Mouse (Mus musculus): ENCODE measurements around the gene Dnah7a. TPM values are rescaled to one million over a fixed set of nuclear protein-coding genes. Genes with fewer than 3 reads are reported as not detected.
A peak's percentile ranks its signal among the peaks of the same experiment; 100 is the strongest.
"Not testable (repeated sequence)": the region's sequence is repeated elsewhere in the genome, so short reads cannot be mapped to it uniquely, and the experiment has no call there.

The Dnah7a gene
- total RNA-seq (2014; fragmentation: Nextera tagmentation), result not detected in 2 replicates
- total RNA-seq (2017), result 0.08 TPM in 1 of 2 replicates, not detected in the other

DNA sequence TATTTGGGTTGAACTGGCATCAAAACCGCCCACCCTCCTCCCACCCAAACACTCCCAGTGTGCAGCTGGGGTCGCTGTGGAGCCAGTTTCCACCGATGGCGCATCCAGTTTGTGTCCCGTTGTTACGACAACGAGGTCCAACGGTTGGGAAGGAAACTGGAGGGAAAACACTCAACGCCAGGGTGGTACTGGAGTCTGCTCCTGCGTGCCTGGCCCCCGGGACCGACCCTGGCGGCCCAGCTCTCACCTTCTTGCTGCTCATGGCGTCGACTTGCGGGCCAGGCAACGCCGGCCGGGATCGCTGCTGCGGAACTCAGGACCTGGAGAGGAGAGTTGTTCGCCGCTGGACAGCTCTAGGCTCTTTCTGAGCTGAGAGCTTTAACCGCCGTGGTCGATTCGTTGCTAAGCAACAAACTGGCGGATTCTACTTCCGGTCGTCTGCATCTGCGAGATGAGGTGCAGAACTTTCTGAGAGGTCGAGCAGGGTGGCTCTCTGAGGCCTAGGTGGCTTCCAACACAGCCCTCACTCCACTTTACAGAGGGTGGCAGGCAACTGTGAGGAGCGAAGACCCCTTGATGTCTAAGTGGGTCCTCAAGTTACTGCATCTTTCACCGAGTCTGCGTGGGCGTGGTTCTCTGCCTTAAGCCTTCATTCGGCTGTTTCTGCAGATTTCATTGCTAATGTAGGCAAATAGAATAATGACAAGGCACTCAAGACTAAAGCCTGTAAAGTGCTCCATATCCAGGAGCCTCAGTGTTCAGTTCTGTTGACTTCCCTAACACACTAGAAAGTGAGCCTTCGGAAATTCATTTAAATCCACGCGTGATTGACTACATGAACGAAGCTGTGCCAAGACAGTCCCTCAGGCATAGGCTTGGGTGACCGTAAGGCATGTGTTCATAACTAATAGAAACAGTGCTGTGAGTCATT, at the start of gene Dnah7a:
Gene Dnah7a, minus strand, starts transcription at position 354 of the 931 bp plus-strand sequence.
- ATAC-seq (replicated peaks; ENCODE audit: low FRiP score, low TSS enrichment, poor library complexity, severe bottlenecking), result peak; percentile 55

DNA sequence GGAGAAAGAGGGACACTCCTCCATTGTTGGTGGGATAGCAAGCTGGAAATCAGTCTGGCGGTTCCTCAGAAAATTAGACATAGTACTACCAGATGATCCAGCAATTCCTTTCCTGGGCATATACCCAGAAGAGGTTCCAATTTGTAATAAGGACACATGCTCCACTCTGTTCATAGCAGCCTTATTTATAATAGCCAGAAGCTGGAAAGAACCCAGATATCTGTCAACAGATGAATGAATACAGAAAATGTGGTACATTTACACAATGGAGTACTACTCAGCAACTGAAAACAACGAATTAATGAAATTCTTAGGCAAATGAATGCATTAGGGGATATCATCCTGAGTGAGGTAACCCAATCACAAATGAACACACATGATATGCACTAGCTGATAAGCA, 46.9 kb upstream of the Dnah7a start:
- ATAC-seq (replicated peaks; ENCODE audit: low FRiP score, low TSS enrichment, poor library complexity, severe bottlenecking), result not testable (repeated sequence)

DNA sequence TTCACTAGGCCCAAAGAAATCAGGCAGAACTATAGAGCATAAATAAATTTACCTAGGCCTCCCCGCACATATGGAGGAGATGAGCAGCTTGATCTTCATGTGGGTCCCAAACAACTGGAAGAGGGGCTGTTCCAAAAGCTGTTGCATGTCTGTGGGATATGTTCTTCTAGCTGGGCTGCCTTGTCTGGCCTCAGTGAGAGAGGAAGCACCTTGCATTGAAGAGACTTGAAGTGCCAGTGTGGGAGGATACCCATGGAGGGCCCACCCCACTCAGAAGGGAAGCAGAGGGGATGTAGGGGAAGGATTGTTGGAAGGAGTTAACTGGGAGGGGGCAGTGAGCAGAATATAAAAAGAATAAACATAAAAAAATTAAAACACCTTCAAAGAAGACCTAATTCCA, 44.6 kb upstream of the Dnah7a start:
- ATAC-seq (replicated peaks; ENCODE audit: low FRiP score, low TSS enrichment, poor library complexity, severe bottlenecking), result no peak

DNA sequence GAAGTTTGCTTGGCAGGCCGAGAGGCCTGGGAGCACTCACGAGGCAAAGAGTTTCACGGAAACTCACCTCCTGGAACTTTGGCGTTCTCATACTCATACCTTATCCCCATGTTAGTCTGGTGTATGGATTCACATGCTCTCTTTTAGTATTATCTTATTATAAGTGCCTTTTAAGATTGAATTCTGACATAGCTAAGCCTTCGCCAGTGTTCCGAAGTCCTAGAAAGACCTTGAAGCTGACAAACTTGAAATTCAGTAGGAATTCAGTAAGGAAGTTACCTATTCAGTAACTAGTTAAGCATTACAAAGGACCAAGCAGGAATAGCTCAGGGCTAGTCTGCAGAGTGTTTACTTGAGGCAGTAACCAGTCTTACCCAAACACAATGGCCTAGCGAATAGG, 44.1 kb upstream of the Dnah7a start:
- ATAC-seq (replicated peaks; ENCODE audit: low FRiP score, low TSS enrichment, poor library complexity, severe bottlenecking), result not testable (repeated sequence)

DNA sequence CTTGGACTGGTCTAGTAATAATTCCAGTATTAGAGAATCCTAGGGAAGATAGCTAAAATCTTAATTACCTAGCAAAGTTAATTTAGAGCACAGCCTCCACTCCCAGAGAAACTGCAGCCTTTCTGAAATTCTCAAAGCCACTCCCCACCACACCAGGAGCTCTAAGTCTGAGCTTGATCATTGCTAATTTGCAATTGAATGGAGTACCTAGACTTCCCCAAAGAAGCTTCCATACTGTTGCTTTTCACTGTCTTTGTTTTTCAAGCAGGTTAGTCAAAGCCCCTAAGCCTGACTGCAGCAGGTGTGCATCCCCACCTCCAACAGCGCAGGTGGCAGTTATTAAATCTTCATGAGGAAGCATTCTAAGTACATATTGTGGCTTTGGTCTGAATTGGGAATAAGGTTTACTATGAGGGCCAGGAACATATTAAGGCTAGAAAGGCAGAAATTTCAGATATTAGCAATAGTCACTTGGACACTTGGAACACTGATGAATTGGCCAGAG, 43.3 kb upstream of the Dnah7a start:
- ATAC-seq (replicated peaks; ENCODE audit: low FRiP score, low TSS enrichment, poor library complexity, severe bottlenecking), result not testable (repeated sequence)

DNA sequence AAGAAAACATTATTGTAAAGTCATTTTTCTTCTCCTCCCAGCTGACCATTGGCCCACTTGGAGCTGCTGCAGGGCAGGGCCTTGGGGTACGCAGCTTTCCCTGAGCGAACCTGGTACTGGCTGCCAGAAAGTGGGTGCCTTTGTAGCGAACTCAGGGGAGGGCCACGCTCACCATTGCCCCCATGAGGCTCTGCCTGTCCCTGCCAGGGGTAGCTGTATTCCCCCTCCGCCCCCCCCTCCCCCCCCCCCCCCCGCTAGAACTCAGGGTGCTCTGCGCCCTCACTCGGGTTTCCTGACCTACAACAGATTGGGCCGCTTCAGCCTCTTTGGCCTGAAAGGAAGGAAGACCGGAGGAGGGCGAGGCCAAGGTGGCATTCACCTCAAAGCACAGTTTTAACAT, 42.0 kb upstream of the Dnah7a start:
- ATAC-seq (replicated peaks; ENCODE audit: low FRiP score, low TSS enrichment, poor library complexity, severe bottlenecking), result no peak

DNA sequence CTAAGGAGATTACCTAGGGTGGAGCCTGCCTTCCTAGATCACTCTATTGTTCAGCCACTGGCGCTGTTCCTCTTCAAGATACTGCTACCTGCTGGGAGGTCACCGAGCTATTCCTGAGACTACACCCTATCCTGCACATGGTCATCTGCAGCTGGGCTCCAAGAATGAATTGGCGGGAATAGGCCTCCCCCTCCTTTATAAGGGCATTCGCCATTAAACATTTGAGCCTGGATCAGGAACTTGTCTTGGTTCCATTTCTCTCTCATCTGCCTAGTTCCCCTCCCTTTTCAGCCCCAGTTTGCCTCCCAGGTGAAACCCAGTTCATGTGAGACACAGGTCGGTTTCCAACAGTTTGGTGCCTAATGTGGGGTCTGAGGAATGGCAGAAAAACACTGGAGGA, 39.4 kb upstream of the Dnah7a start:
- ATAC-seq (replicated peaks; ENCODE audit: low FRiP score, low TSS enrichment, poor library complexity, severe bottlenecking), result no peak

DNA sequence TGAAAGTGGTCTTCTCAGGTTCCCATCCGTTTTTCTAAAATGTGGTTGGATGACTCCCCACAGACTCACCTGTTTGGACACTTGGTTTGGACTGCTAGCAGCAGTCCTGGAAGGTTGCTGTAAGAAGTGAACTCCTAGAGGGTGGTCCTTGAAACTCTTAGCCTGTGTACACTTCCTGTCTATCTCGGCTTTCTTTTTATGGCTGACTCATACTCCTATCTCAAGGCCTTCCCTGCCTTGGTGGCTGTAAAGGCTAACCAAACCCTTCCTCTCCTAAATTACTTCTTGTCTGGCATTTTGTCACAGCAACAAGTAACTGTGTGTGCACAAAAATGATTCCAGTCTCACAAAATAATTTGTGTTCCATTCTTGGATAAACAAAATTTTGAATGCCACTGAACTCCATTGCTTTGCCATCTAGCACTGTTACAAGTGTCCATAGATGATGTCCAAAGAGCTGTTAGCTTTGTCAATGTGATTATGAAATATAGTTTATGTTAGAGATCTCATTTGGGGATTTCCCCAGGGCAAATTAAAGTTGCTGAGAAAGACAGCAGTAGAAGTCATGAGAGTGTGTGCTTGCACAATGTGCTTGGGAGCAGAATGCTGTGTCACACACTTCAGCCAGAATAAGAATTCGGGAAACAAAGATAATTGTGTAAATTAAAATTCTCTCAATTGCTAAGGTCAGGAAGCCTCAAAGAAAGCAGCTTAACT, 35.3 kb upstream of the Dnah7a start:
- no peak for ATAC-seq (replicated peaks; ENCODE audit: low FRiP score, low TSS enrichment, poor library complexity, severe bottlenecking)

DNA sequence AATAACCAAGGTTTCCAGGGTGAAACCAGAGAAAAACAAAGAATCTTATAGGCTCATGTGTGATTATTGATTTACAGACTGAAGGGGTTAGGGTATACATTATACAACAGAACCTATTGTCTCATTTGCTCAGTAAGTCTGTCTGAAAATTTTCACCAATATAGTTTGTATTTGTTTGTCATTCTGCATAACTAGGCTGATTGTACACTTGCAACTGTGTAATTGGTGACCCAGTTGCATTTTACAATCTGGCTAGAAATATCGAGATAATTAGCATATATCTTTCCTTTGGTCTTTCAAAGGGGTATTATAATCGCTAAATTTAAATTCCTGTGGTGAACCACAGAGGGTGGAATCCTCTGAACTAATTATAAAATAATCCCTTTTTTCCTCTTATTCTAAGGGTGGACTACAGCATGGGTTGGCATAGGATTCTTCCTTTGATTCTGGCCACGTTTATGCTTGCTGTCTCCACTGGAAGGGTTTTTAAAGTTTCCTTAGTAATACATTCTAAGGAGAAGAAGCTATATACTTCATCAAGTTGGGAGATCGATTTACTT, 34.3 kb upstream of the Dnah7a start:
- ATAC-seq (replicated peaks; ENCODE audit: low FRiP score, low TSS enrichment, poor library complexity, severe bottlenecking), result no peak

DNA sequence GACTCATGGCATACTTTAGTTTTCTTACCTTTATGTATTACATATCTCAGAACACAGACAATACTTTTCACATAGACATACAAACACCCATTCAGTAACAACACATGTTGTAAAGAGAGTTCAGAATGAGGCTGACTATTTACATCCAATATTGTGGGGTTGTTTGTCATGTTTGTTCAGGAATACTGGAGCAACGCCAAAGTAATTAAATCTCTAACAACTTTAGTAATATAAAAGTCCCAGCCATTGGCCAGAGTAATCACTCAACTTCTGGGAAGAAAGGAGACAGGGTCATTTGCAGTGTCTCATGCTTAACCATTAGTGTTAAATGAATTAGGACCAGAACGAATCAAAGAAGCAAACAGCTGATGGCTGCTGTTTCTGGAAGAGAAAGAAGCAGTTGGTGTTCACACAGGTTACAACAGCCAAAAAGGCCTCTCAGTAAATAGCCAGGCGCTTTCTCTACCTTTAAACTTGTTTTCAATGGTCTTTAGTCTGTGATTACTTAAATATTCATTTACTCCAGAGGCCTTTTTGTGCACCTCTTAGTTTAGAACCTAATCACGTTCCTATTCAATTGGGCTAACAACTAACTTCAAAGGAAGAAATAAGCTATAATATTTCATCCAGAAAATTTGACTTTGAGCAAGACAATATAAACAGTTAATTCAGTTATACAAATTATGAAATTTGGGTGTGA, 33.6 kb upstream of the Dnah7a start:
- ATAC-seq (replicated peaks; ENCODE audit: low FRiP score, low TSS enrichment, poor library complexity, severe bottlenecking), result not testable (repeated sequence)

DNA sequence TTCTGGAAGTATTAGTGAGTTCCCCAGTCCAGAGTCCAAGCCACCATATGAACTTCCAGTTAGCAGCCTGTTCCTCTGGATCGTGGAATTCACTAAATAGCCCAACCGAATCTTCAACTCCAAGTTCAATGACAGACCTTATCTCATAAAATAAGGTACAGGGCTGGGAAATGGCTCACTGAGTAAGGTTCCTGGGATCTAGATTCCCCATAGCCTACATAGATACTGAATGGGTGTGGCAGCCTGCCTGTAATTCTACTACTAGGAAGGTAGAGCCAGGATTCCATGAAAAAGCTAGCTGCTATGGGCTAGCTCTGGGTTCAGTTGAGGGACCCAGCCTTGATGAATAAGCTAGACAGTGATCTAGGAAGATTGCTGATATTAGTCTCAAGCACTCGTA, 30.0 kb upstream of the Dnah7a start:
- no peak for ATAC-seq (replicated peaks; ENCODE audit: low FRiP score, low TSS enrichment, poor library complexity, severe bottlenecking)

DNA sequence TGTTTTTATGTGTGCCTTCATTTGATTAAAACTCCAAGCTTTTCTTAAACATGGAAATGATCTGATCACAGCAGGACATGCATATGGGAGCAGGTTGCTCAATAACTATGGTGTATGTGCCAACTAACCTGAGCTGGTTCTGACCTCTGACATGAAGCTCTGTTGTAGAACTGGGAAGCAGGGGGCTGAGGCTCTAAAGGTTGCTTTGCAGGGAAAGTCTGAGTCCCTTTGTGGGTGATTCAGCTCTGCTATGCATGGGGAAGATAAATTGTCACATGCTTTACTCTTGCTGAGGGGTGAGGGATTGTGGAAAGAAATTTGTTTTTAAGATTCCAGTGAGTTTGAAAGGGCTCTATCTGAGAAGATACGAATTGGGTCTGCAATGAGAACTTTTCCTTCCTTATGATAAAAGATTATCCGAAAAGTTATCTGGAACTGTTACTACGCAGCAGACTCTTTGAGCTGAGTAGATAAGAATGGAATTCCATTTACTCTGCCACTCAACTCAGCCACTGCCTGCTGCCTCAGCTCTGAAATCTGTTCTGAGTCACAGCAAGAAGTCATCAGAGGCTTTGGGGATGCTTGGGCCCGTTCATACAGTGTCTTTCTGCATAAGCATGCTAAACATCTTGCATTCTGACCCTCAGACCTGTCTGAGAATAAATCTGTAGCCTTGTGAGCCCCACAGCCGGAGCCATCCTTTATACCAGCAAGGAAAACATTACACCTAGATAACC, 22.1 kb upstream of the Dnah7a start:
- no peak for ATAC-seq (replicated peaks; ENCODE audit: low FRiP score, low TSS enrichment, poor library complexity, severe bottlenecking)

DNA sequence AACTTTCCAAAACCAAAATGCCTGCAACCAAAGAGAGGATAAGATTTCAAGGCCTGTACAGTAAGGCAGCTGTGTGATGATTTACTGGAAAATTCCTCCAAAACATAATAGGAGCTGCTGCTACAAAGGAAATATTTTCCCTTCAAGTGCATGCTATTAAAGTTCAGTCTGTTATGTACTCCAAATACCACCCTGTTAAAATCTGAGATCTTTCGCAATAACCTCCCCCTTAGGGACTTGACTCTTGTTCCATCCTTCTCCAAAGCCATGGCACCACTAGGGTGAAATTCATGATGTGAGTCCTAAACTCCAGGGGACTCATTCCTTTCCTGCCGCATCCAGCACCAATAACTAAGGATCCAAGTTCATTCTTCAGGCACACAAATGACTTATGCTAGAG, 20.3 kb upstream of the Dnah7a start:
- ATAC-seq (replicated peaks; ENCODE audit: low FRiP score, low TSS enrichment, poor library complexity, severe bottlenecking), result no peak

DNA sequence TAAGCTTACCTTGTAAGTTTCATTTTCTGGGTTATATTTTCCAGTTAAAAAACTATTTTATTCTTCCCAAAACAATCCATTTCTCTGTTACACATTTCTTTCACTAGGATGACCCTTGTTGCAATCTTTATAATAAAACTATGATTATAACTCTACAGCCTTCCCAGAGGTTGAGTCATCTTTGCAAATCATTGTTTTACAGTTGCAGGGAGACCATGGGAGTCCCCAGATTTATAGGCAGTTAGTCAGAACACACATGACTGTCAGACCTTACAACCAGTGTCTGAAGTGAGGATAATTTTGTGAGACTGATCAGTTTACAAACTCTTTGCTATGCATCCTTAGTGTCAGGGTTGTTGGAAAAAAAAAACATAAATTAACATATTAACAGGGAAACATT, 14.8 kb upstream of the Dnah7a start:
- ATAC-seq (replicated peaks; ENCODE audit: low FRiP score, low TSS enrichment, poor library complexity, severe bottlenecking), result no peak

DNA sequence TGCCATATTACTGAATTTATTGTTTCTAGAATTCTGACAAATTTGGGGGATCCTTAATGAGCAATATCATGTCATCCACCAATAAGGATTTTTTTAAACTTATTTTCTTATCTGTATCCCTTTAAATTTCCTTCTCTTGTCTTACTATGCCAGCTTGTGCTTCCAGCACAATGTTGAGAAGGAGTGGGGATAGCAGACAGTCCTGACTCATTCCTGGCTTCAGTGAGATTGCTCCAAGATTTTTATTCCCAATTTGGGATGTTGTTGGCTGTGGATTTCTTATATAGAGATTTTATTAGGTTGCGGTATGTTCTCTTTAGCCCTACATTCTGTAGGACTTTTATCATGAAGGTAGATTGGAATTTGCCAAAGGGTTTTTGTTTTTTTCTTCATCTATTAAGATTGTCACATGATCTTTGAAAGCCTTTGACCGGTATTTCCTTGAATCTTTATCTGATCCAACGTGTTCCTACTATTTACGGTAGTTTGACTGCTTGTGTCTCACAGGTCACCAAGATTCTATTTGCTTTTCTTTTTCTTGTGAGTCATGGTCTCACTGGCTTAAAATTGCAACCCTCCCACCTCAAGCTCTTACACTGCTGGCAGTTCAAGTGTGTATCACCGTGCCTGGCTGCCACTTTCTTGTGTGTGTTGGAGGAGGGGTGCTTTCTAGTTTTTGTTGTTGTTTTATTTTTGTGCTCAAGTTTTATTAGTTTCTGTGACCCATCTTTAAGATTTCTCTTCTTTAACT, 14.2 kb upstream of the Dnah7a start:
- ATAC-seq (replicated peaks; ENCODE audit: low FRiP score, low TSS enrichment, poor library complexity, severe bottlenecking), result no peak

DNA sequence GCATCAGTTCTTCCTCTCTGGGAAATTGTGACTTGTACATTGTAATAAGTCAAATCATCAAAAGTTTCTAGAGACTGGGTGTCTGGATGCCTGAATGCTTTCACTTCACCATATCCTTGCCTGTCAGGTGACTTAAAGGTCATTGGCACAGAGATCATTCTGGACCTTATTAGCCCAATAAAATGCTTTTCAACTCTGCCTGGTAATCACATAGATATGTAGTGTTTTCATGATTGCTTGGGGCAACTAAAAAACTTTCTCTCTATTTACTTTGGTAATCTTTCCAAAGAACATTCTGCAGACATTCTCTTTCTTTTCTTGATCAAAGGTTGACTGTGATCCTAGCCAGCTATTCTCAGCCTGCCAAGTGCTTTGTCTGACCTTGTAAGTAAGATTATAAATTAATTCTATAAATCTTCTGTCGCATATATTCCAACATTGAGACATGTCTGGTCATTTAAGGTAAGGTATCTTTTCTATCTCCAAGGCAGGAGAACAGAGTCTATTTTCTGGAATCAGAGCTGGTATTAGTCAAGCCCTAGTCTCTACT, 9.5 kb upstream of the Dnah7a start:
- no peak for ATAC-seq (replicated peaks; ENCODE audit: low FRiP score, low TSS enrichment, poor library complexity, severe bottlenecking)

DNA sequence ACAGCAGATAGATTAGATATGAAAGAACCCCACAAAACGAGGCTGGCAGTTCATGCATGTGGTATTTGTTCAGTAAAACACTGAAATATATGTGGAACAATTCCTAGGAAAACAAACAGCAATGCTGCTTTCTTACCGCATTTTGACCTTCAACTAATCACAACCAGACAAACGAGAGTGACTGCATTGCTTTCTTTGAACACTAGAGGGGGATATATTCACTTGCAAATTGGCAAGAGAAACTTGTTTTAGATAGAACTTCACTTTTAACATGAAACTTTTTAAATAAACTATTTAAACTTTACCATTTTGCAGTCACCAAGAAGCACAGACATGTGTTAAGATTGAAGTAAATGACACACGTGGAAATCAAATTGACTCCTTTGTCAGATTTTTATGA, 8.9 kb upstream of the Dnah7a start:
- no peak for ATAC-seq (replicated peaks; ENCODE audit: low FRiP score, low TSS enrichment, poor library complexity, severe bottlenecking)

DNA sequence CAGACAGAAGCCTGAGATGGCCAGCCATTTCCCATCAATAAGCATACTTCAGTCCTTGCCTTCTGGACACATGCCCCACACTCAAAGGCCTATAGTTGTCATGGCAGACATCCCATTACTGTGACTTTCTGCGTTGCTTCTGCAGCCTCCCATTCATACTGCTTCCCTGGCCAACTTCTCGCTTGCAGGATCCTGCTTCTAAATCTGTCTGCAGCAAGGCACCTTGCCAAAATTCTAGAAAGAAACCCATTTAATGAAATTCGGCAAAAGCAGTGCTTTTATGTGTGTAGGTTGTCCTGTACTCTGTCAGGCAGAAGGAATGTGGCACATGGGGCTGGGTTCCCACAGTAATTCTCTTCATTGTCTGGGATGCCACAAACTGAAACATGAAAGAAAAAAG, 6.8 kb upstream of the Dnah7a start:
- ATAC-seq (replicated peaks; ENCODE audit: low FRiP score, low TSS enrichment, poor library complexity, severe bottlenecking), result not testable (repeated sequence)
